Mouse (Mus musculus) G1E (cell line): ENCODE results near the gene Tbx6.

Source experiments
- CTCF ChIP-seq: IDR thresholded peaks from 2 replicates; pipeline ENCODE4 v1.5.1; 2012; ENCODE audit warnings: low read depth, low read length, inconsistent platforms, mixed read lengths
- POLR2AphosphoS5 ChIP-seq: IDR thresholded peaks from 2 replicates; pipeline ENCODE4 v1.6.1; 2012; ENCODE audit warnings: low read depth, low read length, inconsistent platforms; ENCODE audit not compliant: insufficient replicate concordance

DNA sequence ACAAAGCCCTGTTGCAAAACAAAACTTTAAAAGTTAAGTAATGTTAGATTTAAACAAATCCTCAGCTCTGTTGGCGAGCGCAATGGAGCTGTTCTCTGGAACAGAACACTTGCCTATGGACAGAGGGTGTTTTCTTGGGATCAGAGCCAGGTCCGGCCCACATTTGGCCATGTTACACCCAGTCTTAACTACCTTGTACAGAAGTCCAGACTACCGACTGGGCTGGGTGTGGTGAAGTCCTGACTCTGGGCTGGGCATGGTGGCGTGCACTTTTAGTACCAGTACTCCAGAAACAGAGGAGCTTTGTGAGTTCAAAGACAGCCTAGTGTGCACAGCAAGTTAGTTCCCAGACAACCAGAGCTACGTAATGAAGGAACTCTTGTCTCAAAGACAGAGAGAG is 25.7 kb downstream of the Tbx6 start:
- TF ChIP-seq CTCF = no peak
- TF ChIP-seq POLR2AphosphoS5 = no peak
